Mouse (Mus musculus) skeletal muscle tissue, adult 2 months (tissue): ENCODE measurements at regions not wholly inside any gene's neighbourhood (a gene's known extent, or its start where the extent isn't known, plus 50 kb on each side); places are given as distances from the start of the nearest gene placed in this dataset.

Experiments
- DNase-seq: peaks from one replicate; pipeline ENCODE4 v3.0.0-alpha.2; 2012; ENCODE audit warnings: low read depth, low spot score

DNA sequence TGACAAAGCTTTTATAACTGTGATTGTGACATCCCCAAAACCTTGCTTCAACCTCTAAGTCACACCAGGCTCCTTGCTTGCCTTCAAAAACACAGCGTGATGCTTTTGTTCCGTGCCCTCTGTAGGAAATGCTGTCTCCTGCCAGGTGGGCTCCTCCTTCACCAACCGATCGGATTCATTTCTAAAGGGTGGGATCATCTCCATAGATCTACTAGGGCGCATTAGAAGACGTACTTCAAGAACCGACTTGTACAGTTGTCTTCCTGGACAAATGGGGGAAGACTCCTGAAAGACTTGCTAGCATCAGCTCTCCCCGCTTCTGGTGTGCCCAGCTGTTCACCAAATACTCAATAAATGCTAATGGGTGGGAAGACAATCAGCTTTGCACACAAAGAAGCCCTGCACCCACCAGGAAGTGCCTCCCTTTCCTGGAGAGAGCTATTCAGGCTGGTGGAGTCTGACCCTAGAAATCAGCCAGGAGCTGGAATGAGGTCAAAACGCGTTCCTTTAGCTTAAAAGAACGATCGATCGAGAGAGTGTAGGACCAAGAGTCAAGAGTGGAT, 53.0 kb downstream of the Hoxa1 start:
- DNase-seq = no peak

DNA sequence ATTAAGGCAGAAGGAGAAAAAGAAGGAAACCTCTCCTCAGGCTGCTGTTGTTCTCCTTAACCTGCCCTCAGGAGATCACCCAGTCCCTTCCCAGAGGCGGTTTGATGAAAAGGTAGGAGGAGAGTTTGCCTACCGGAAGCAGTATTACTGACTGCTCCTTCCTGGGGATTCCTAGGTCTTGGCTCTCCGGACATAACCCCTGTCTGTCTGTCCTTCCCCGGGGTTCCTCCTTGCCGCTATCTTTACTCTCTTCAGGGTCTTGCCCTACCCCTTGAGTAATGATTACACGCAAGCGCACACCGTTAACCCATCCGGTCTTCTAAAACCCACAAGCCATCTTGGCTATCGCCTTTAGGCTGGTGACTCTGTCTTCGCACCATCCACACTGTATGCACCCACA, 54.0 kb downstream of the Hoxa1 start:
- DNase-seq = no peak

DNA sequence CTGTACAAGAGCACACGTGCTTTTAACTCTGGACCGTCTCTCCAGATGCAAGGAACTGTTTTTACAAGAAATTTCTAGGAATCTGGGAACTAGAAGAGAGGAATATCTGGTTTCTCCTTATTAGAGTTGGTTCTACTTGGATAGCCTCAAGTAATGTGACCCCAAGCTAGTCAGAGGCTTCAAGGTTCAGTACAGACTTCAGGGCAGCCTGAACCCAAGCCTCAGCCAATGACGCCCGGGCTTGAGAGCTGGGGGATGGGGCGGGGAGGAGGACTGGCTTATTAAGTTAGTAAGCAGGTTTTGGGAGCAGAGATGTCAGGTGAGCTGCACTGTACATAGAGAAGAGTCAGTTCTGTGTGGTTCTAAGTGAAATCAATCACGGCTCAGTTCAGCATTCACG, 54.5 kb downstream of the Hoxa1 start:
- DNase-seq = no peak

DNA sequence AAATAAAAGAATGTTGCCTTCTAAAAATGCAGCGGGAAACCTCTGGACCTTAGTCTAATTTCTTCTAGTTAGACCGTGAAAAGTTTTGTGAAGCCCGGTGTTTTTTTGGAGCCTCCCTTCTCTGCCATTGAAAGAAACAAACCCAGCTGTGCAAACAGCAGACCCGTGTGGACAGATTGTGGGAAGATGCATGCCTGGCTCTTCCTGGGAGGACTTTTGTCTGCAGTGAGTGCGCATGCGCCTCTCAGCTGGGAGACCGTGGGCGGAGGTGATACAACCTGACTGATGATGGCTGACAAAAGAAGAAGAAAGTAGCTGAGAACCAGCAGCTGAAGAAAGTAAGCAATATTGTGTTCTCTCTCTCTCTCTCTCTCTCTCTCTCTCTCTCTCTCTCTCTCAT, 55.4 kb downstream of the Hoxa1 start:
- DNase-seq = no peak

DNA sequence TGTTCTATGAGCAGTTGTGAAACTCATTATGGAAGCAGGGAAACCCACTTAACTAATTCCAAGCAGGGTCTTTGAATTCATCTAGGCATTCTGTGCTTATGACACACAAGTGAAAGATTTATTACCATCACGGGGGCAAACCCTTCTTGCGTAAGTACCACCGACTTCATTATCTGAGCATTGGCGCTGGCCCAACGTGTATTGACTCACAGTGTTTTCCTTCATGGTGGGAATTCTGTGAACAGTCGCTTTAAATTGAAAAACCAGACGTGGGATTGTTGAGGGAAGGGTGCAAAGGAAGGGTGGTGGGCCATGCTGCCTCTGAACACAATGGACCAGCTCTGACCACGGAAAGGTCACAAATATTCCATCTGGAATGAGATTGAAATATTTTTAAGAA, 55.9 kb downstream of the Hoxa1 start:
- peak; percentile 32 for DNase-seq

DNA sequence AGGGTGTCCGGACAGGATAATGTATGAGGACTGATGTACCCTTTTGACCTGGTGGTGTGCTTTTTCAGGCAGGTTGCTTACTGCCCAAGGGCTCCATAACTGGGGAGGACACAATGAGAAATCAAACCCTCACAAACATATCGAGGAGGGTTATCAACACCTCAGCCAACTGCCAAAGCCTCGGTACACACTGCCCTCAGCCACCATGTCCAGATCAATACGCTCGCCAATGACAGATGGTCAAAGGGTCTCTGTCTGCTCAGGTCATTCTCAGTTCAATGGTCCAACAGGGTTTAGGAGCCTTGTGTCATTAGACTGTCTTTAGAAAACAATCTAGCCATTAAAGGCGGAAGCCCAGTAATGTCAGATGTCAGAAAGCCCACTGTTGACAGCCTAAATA, 56.9 kb downstream of the Hoxa1 start:
- no peak for DNase-seq

DNA sequence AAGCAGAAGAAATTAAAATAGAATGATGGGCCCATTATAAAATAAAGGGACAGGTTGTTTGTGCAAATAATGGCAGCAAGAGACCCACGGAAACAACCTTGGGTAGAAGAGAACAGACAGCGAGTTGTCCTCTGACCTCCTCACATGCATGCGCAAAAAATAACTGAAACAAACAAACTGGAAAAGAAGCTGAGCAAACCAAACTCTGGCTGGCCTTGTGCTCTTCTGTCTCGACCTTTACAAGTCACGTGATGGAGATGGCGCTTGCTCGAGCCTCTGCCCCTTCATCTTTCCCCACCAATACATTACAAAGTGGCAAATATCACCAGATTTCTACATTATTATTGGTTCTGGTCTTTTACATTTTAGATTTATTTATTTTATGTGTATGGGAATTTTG, 59.3 kb downstream of the Hoxa1 start:
- no peak for DNase-seq

DNA sequence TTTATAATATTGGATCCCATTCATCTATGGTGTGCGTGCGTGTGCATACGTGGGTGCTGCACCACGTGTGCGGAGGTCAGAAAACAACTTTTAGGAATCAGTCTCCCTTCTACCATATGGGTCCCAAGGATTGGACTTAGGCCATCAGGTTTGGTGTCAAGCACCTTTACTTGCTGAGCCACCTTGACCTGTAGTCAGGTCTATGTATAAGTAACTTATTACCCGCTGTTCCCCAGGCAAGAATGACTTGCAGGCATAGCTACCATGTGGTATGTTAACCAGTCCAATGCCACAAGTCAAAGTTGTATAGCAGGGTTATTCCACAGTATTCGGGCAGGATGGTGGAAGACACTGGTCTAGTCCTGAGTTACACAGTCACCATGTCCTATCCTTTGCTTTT, 62.5 kb downstream of the Hoxa1 start:
- DNase-seq = no peak

DNA sequence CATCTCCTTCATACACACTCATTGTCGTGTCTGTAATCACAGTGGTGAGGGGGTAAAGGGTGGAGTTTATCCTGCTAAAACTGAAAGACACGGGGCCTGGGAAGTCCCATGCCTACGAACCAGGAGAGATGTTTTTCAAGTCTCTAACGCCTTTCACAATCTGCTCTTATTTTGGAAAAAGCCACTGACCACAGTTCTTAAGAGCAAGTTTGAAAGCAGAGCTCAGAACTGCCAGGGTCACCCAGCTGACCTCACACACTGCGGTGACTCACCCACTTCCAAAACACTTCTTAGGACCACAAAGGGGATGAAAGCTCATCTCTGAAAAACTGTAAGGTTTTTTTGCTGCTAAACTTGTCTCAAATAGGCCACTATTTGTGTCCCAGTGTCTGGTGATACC, 66.7 kb downstream of the Hoxa1 start:
- DNase-seq = peak; percentile 16

DNA sequence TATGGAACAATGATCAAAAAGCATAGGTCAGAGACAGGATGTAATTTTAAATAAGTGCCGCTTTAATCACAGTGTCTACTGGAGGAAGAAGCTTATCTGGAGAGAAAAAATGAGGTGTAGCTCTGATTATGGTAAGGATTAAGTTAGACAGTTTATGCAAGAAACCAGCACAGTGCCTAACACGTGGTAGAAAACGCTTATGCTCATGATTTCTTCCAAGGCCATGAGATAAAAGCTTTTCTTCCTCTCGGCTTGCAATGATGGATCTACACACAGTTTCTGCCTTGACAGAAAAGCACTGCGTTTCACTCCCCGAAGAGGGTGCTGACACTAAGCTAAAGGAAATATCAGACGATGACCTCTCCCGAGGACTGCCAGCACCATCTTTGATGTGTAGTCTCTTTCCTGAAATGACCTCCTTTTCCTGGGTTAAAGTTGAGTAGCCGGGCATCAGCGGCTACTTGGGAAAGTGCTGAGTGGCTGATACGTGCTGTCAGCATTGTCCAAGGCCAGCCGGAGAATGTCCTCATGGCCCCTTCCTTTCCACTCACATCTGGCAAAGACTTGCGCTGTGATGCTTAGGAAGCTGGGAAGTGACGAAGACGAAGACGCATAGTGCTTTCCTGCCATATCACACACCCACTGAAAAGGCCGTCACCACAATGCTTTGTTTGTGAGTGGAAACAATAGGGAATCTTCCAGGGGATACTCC, 72.0 kb downstream of the Hoxa1 start:
- peak; percentile 20 for DNase-seq

DNA sequence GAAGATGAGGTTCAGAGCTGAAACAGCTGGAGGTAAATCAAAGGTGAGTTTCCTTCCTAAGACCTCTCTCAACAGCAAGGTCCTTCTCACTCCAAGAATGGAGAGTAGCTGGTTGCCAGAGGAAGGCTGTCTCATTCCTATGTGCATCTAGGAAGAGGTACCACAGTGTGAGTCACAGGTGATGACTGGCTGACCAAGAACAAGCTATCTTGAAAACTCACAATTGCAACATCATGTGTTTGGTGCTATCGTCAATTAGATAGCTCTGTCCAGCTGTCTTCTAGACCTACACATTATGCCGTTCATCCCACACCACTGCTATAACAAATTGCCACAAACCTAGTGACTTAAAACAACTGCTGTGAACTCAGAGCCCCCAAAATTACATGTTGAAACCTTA, 72.3 kb upstream of the Skap2 start:
- no peak for DNase-seq

DNA sequence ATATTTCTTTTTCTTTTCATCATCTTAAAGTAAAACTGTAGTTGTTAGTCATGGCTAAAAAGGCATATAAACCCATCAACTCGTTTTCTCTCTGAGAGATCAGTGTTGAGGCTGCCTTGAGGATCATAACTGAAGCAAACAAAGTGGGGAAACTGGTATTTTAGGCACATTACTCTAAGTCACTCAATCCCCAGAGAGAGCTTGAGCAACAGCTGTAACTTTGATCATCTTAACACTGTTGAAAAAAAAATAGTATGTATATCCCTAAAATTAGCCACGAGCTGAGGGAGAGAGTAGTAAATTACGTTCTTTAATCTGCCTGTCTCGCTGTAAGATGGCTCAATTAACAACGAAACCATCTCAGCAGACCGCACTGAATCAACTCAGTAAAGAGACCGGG, 67.2 kb upstream of the Skap2 start:
- no peak for DNase-seq

DNA sequence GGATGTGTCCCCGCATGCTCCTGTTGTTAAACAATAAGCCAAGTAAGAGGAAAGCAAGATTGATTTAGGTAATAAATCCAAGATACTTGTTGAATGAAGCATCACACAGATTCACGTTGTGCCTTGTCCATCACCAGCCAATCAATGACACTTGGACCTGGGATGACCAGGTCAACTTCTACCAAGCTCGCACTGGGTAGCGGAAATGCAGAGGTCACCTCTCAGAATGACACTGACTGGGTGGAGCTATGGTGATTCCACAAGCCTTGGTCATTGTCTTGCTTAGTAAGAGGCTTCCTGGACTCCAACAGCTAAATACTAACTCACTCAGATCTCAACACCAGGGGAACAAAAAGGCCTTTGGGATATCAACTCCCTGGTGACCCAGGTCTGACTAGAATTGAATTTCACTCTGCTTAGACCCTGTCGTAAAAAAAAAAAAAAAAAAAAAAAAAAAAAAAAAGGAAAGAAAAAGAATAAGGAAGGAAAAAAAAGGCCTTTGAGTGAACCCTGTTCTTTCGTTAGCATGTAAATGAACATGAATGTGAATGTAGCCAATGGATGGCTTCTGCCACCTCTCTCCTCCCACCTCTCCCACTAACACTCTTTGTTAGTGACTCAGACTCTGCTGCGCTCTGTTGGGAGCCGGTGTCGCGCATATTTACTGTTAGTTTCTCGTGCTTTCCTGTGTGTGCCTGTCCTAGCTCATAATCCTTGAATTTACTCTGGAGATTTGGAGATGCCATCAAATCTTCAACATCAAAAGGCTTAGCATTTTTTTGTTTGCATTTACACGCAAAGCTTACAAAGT, 66.4 kb upstream of the Skap2 start:
- no peak for DNase-seq

DNA sequence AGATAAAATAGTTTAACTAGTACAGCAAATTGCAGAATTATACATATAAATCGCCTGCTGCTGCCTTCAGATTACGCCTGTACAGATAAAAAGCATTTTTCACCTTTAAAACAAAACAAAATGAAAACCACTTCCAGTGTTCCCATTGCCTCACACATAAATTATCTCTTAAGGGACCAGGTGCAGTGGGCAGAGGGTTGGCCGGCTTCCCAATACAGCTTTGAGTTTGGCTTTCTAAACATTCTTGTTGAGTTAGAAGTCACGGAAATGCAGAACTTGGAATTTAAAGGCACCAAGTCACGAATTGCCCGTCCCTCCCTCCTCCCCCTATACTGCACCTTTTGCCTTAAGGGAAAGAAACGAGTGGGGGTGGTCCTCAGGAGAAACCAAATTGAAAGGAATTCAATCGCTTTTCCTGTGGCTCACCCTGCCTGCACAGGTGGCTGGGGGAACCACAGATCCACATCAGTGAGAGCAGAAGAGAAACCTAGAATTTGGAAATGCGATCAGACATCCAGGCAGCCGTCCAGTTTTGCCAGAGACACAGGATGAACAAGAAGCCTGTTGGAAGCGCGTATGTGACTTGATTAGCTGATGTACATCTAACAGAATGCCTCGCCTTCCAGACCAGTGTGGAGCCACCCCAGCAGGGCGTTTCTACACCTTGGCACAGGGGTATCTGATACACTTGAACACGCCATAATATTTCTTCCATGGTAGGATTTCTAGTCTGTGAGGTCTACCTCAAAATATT, 64.0 kb upstream of the Skap2 start:
- no peak for DNase-seq

DNA sequence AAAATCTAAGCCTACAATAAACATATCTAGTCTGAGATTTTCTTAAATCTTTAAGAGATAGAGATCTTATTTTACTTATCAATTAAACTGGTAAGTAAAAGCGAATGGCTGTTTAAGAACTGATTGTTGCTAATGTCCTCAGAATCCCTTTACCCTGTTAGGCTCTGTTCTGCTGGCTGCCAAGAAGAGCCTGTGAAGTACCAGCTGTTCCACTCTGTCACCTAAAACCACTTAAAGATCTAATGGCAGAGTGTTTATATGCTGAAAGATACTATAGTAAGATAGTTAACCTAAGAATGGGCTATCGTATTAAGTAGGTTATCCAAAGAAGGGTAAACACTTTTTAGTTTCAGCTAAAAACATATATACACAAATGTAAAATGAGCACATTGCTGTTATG, 62.6 kb upstream of the Skap2 start:
- no peak for DNase-seq

DNA sequence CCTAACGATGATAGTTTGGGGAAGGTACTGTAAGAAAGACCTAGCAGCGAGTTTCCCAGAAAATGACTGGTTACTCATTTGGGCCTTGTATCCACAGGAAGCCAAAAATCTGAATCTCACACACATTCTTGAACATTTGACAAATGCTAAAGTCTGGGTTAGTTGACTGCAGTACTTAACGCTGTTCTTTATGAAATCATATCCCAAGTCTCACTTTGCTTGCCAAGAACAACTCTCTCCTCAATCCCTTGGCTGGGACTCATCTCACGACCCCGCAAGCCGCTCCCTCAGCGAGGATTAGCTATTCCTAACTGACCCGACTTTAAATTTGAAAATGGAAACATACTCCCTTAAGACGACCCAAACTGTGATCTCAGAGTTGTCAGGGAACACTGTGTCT, 54.8 kb upstream of the Skap2 start:
- peak; percentile 27 for DNase-seq

DNA sequence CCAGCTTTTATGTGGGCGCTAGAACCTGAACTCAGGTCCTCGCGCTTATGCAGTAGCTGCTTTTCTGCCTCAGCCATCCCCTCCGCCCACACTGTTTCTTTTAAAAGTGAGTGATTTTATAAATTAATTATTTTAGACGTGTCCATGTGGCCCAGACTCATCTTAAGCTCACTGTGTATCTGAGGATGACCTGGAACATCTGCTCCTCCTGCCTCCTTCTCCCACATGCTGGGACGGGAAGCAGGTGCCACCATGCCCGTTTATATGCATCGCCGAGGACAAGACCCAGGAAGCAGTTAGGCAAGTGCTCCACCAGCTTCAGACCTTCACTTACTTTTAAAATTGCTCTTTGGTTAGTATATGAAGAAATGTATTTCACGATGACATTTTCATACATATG, 53.3 kb upstream of the Skap2 start:
- no peak for DNase-seq

DNA sequence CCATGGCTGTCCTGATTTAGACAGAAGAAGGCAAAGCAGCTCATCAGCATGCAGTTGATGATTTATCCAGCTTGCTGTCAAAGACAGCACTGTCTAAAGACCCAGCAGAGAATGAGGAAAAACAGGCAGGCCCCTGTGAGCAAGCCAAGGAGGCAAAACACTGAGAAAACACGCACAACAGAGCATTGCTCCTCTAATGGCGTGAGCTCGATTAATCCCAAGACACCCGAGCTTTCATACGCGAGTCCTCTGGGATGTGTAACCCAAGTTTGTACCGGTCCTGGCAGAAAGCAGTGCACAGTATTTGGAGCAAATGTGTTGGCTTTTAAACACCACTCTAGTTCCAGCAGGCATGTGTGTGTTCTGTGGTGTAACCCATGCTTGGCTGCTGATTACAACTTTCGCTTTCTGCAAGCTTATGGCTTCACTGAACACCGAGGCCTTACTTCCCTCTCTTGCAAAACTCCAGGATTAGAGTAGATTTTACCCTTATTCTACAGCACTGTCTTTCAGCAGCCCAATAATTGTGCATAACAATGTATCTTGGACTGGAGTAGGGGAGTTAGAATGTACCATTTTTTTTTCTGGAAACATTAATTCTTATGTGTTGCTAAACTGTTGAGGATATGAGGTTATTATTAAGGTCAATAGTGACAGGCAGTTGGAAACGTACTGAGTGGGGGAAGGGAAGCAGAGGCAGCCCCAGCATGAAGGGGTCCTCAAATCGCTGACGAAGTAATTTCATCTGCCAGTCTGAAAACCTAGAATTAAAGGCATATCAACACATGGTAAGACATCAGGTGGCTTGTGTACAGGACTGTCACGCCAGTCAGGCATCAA, 52.0 kb upstream of the Skap2 start:
- DNase-seq = peak; percentile 72
